Mouse (Mus musculus): ENCODE results near the gene Doc2a. TPM values are rescaled to one million over a fixed set of nuclear protein-coding genes. Genes with fewer than 3 reads are reported as not detected.
A peak's percentile ranks its signal among the peaks of the same experiment; 100 is the strongest.

The Doc2a gene
- polyA plus RNA-seq, 1 experiment: 0.22 TPM

DNA sequence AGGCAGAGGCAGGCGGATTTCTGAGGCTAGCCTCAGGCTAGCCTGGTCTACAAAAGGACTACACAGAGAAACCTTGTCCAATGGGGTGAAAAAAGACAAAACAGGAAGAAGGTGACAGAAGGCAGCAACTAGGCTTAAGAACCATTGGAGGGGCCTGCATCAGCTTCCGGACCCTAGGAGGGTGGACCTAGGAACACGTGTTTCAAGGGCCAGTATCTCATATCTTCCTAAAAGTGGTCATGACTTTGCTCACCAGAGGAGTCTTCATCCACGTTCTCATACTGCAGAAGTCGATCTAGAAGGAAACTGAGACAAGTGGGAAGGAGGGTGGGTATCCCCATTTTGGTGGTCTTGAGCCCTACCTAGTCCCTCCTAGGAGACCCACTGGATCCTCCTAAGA, 13.8 kb downstream of the Doc2a start:
- 53% methylated on average over 5 of the region's 5 CpGs for WGBS
- H3K4me3 ChIP-seq (replicated peaks; ENCODE audit: extremely low read depth, low read depth, low read length): peak overlapping the region; percentile 89
- TF ChIP-seq CTCF (IDR thresholded peaks at IDR 0.05; ENCODE audit: insufficient read depth, low read length) (no peak), POLR2A (IDR thresholded peaks at IDR 0.05; ENCODE audit: borderline replicate concordance, extremely low read depth, low read depth, low read length) (no peak)
- no peak for DNase-seq
- H3K4me1 ChIP-seq (ENCODE audit: control insufficient read depth, insufficient read depth, low read length): peaks cover 11% of the 10 kb centered on the region

GRCm38 (mm10) chr7:126861429-126862130, 14.4 kb downstream of the Doc2a start, which contains the start of gene Hirip3:
TSS of gene Hirip3 (plus strand) at chr7:126861972.
- peak within 1 kb of the TSS; percentile 89 for H3K4me3 ChIP-seq (replicated peaks; ENCODE audit: extremely low read depth, low read depth, low read length)
- peak; percentile 95 for DNase-seq
- H3K4me1 ChIP-seq (ENCODE audit: control insufficient read depth, insufficient read depth, low read length): peaks cover 11% of the 10 kb centered on the region
- under 1% methylated on average over 42 of the region's 42 CpGs for WGBS
- TF ChIP-seq CTCF (IDR thresholded peaks at IDR 0.05; ENCODE audit: insufficient read depth, low read length) (no peak), POLR2A (IDR thresholded peaks at IDR 0.05; ENCODE audit: borderline replicate concordance, extremely low read depth, low read depth, low read length) (peak; percentile 82; the same call in 1 of the 2 replicates)

- H3K4me1 ChIP-seq (ENCODE audit: control insufficient read depth, insufficient read depth, low read length): peaks cover 11% of the 10 kb centered on the region
- under 1% methylated on average over 41 of the region's 41 CpGs for WGBS
- peak within 1 kb of the TSS; percentile 89 for H3K4me3 ChIP-seq (replicated peaks; ENCODE audit: extremely low read depth, low read depth, low read length)
- peak; percentile 65; the same call in 1 of the 2 replicates for TF ChIP-seq POLR2A (IDR thresholded peaks at IDR 0.05; ENCODE audit: borderline replicate concordance, extremely low read depth, low read depth, low read length)
- TF ChIP-seq CTCF (IDR thresholded peaks at IDR 0.05; ENCODE audit: insufficient read depth, low read length): no peak
- DNase-seq: peak; percentile 91
Measured at GRCm38 (mm10) chr7:126862147-126862784, 15.1 kb downstream of the Doc2a start, which contains the start of gene Ino80e. TSS of gene Ino80e (minus strand) at chr7:126862377.

GRCm38 (mm10) chr7:126863791-126864190, 16.6 kb downstream of the Doc2a start:
- peaks cover 11% of the 10 kb centered on the region for H3K4me1 ChIP-seq (ENCODE audit: control insufficient read depth, insufficient read depth, low read length)
- 58% methylated on average over 6 of the region's 6 CpGs for WGBS
- TF ChIP-seq POLR2A (IDR thresholded peaks at IDR 0.05; ENCODE audit: borderline replicate concordance, extremely low read depth, low read depth, low read length) (no peak), CTCF (IDR thresholded peaks at IDR 0.05; ENCODE audit: insufficient read depth, low read length) (no peak)
- no peak overlapping the region for H3K4me3 ChIP-seq (replicated peaks; ENCODE audit: extremely low read depth, low read depth, low read length)
- DNase-seq: no peak

DNA sequence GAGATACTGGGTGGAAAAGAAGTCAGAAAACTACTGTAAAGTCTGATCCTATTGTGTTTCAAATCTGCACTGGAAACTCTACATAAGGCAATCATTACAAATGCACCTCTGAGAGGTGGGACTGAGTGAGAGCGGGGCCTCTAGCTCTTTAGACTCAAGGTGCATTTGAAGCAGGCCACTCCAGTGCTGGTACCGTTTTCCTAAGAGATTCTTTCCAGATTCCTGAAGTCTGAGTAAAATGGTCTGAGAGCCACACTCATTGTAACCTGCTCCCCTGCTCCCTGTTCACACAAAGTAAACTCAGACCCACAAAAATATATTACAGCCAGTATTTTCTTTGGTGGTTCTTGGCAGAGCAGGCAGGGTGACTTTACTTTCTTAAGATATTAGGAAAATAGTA, 20.3 kb downstream of the Doc2a start:
- no peak overlapping the region for H3K4me3 ChIP-seq (replicated peaks; ENCODE audit: extremely low read depth, low read depth, low read length)
- WGBS: 75% methylated on average over 2 of the region's 2 CpGs

GRCm38 (mm10) chr7:126868003-126868402, 20.8 kb downstream of the Doc2a start:
- no peak for DNase-seq
- H3K4me1 ChIP-seq (ENCODE audit: control insufficient read depth, insufficient read depth, low read length): no peaks in the 10 kb centered on the region
- no peak overlapping the region for H3K4me3 ChIP-seq (replicated peaks; ENCODE audit: extremely low read depth, low read depth, low read length)
- WGBS: 58% methylated on average over 12 of the region's 12 CpGs
- no peak for TF ChIP-seq CTCF (IDR thresholded peaks at IDR 0.05; ENCODE audit: insufficient read depth, low read length)
- no peak for TF ChIP-seq POLR2A (IDR thresholded peaks at IDR 0.05; ENCODE audit: borderline replicate concordance, extremely low read depth, low read depth, low read length)

More for the DNA sequence above, 20.3 kb downstream of the Doc2a start:
- TF ChIP-seq POLR2A (IDR thresholded peaks at IDR 0.05; ENCODE audit: borderline replicate concordance, extremely low read depth, low read depth, low read length): no peak
- no peak for TF ChIP-seq CTCF (IDR thresholded peaks at IDR 0.05; ENCODE audit: insufficient read depth, low read length)
- DNase-seq: no peak
- peaks cover 3% of the 10 kb centered on the region for H3K4me1 ChIP-seq (ENCODE audit: control insufficient read depth, insufficient read depth, low read length)

GRCm38 (mm10) chr7:126869780-126870519, 22.7 kb downstream of the Doc2a start:
- no peak for DNase-seq
- 88% methylated on average over 23 of the region's 23 CpGs for WGBS
- H3K4me1 ChIP-seq (ENCODE audit: control insufficient read depth, insufficient read depth, low read length): peaks cover 4% of the 10 kb centered on the region; the same call in 1 of the 2 replicates
- TF ChIP-seq POLR2A (IDR thresholded peaks at IDR 0.05; ENCODE audit: borderline replicate concordance, extremely low read depth, low read depth, low read length) (no peak), CTCF (IDR thresholded peaks at IDR 0.05; ENCODE audit: insufficient read depth, low read length) (no peak)
- H3K4me3 ChIP-seq (replicated peaks; ENCODE audit: extremely low read depth, low read depth, low read length): no peak overlapping the region

DNA sequence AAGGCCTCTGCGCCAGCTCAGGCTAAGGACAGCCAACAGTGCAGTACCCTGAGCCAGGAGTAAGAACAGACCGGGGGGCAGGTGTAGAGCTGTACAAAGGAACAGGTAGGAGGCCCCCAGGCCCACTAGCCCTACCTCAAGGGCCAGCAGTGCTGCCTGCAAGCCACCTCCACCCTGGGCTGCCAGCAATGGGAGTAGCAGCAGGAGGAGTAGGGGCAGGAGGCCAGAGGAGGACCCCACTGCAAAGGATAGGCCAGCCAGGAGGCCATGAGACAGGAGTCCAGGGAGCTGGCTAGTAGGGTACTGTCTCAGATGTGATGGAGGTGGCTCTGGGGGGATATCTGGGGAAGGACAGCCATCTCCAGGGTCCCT, 23.3 kb downstream of the Doc2a start:
- no peak overlapping the region for H3K4me3 ChIP-seq (replicated peaks; ENCODE audit: extremely low read depth, low read depth, low read length)
- TF ChIP-seq POLR2A (IDR thresholded peaks at IDR 0.05; ENCODE audit: borderline replicate concordance, extremely low read depth, low read depth, low read length) (no peak), CTCF (IDR thresholded peaks at IDR 0.05; ENCODE audit: insufficient read depth, low read length) (no peak)
- peaks cover 4% of the 10 kb centered on the region; the same call in 1 of the 2 replicates for H3K4me1 ChIP-seq (ENCODE audit: control insufficient read depth, insufficient read depth, low read length)
- WGBS: 87% methylated on average over 2 of the region's 2 CpGs
- no peak for DNase-seq

DNA sequence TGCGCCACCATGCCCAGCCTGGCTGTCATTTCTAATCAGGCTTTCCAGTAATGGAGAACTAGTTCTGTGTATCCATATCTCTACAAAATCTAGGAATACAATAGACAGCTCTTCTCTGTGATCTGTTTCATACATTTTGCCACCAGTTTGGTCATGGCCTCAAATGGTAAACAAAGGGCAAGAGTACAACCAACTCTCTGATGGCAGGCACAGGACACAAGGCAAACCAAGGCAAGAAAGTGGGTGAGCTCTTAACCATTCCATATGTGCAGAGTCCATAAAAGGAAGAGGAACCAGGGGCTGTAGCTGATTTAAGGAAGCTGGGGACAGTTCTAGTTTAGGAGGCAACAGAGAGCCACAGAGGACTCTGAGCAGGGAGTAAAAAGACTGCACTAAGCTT, 30.0 kb downstream of the Doc2a start:
- TF ChIP-seq POLR2A (IDR thresholded peaks at IDR 0.05; ENCODE audit: borderline replicate concordance, extremely low read depth, low read depth, low read length) (no peak), CTCF (IDR thresholded peaks at IDR 0.05; ENCODE audit: insufficient read depth, low read length) (no peak)
- no peak overlapping the region for H3K4me3 ChIP-seq (replicated peaks; ENCODE audit: extremely low read depth, low read depth, low read length)
- no peak for DNase-seq
- WGBS: 100% methylated on average over 1 of the region's 1 CpGs
- peaks cover 17% of the 10 kb centered on the region for H3K4me1 ChIP-seq (ENCODE audit: control insufficient read depth, insufficient read depth, low read length)

All from lung, adult 2 months (tissue).